Mouse (Mus musculus): Measurements from ENCODE around the gene 4930544G11Rik.

DNA sequence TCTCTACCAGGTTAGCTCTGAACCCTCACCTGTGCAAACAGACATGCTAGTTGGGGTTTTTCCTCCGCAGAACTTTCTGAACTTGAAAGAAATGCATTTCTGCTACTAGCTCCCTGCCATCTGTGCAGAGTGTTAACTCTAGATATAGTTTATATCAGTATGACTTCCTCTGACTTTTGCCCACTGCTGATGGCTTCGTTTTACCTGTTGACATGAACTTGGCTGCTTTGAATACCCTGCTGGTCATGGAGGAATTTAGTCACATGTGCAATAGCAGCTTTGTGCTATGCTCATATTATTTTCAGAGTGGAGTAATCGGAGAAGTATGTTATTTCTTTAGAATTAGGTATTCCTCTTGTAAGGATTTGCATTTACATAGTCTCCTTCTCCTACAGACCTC is 30.7 kb upstream of the 4930544G11Rik start:
- TF ChIP-seq CTCF (IDR thresholded peaks at IDR 0.05; ENCODE audit: borderline replicate concordance, extremely low read depth, insufficient read depth, insufficient read length) (no peak), POLR2A (IDR thresholded peaks at IDR 0.05; ENCODE audit: borderline replicate concordance, extremely low read depth, insufficient read depth, insufficient read length, poor library complexity, severe bottlenecking) (no peak)

Data from brain, embryonic 14.5 days (tissue).